Mouse (Mus musculus): ENCODE results near the gene Pheta1. TPM values are rescaled to one million over a fixed set of nuclear protein-coding genes. Genes with fewer than 3 reads are reported as not detected.

Gene Pheta1
- polyA plus RNA-seq, 1 experiment from 2014 or later: 47.8 TPM

GRCm38 (mm10) chr5:121831002-121831601 lies 17.7 kb upstream of the Pheta1 start:
- Histone ChIP-seq H3K27me3 (ENCODE audit: poor library complexity, severe bottlenecking) (peaks cover 92% of the 10 kb centered on the region), H3K4me1 (peaks cover 54% of the 10 kb centered on the region), H3K36me3 (replicated peaks) (peaks cover 19% of the 10 kb centered on the region)

DNA sequence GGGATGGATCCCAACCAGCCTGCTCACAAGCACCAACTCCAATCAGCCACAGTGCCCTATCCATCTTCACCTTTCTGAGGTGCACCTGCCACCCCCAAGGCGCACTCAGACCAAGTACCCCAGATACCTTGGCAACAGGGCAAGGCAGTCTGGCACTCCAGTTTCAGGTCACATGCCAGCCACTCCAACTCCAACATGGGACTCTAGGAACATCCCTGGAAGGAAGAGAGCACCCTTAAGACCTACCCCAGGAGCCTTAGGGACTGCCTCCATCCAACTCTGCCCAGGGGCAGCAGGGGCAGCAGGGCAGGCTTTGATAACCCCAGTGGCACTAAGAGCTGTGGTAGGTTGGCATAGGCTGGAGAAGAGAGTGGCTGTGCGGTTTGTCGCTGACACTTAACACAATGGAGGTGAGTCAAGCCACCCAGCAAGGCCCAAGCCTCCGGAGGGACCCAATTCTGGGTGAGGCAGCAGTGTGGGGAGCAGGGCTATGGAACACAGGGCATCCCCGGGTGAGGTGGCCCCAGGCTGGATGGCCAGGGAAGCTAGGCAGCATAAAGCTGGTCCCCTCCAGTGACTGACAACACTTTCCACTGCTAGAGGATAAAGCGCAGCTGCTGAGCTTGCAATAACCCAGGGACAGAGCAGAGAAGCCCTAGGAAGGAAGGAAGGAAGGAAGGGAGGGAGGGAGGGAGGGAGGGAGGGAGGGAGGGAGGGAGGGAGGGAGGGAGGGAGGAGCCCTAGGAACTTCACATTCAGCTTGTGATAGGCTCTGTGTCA lies 16.2 kb upstream of the Pheta1 start:
- Histone ChIP-seq H3K36me3 (replicated peaks) (peaks cover 9% of the 10 kb centered on the region), H3K27me3 (ENCODE audit: poor library complexity, severe bottlenecking) (peaks cover 88% of the 10 kb centered on the region), H3K4me3 (no peak overlapping the region), H3K4me1 (peaks cover 69% of the 10 kb centered on the region), H3K27ac (no peak overlapping the region), H3K9me3 (no peaks in the 10 kb centered on the region)
- 88% methylated on average over 6 of the region's 6 CpGs for WGBS
- no peak for DNase-seq (ENCODE audit: extremely low spot score, low spot score)

More at GRCm38 (mm10) chr5:121831002-121831601, 17.7 kb upstream of the Pheta1 start:
- Histone ChIP-seq H3K4me3 (no peak overlapping the region), H3K27ac (no peak overlapping the region), H3K9me3 (no peaks in the 10 kb centered on the region)
- 84% methylated on average over 6 of the region's 6 CpGs for WGBS
- DNase-seq (ENCODE audit: extremely low spot score, low spot score): no peak

GRCm38 (mm10) chr5:121833159-121833558 lies 15.6 kb upstream of the Pheta1 start:
- Histone ChIP-seq H3K9me3 (no peaks in the 10 kb centered on the region), H3K27ac (no peak overlapping the region), H3K4me1 (peaks cover 73% of the 10 kb centered on the region), H3K27me3 (ENCODE audit: poor library complexity, severe bottlenecking) (peaks cover 88% of the 10 kb centered on the region), H3K36me3 (replicated peaks) (peaks cover 4% of the 10 kb centered on the region), H3K4me3 (peak overlapping the region; percentile 4; the same call in 1 of the 2 replicates)
- no peak for DNase-seq (ENCODE audit: extremely low spot score, low spot score)
- WGBS: 86% methylated on average over 2 of the region's 2 CpGs

DNA sequence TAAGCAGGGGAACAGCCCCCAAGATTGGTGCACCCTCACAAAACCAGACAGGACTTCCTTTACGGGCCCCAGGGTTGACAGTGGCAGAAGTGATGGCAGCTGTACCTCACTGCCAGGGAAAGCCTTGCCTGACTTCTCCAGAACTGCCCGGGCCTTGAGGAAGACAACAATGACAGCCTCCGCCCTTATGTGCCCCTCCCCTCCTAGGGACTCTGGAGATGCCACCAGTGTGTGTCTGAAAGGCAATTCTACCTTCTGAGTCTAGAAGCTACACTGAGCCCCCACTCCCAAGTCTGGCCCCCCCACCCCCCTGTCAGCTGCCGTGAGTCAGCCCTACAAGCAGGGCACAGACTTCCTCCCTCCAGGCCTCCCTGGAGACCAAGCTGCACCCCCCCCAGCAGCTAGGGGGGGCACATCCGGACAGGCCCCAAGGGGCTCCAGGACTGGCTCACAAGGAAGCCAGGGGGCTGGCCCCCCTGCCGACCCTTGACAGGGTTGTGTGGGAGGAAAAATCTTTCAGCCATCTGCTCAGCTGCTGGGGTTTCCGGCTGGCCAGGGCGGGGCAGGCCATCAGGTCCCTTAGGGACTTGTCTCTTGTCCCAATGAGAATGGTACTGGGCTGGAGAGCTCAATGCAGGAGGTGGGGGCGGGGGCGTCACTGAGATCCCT lies 15.1 kb upstream of the Pheta1 start:
- Histone ChIP-seq H3K27me3 (ENCODE audit: poor library complexity, severe bottlenecking) (peaks cover 88% of the 10 kb centered on the region), H3K4me3 (peak overlapping the region; percentile 4; the same call in 1 of the 2 replicates), H3K4me1 (peaks cover 73% of the 10 kb centered on the region), H3K27ac (peak overlapping the region; percentile 48), H3K9me3 (no peaks in the 10 kb centered on the region), H3K36me3 (replicated peaks) (no peaks in the 10 kb centered on the region; the same call in 1 of the 2 replicates)
- WGBS: 57% methylated on average over 10 of the region's 10 CpGs
- DNase-seq (ENCODE audit: extremely low spot score, low spot score): no peak

DNA sequence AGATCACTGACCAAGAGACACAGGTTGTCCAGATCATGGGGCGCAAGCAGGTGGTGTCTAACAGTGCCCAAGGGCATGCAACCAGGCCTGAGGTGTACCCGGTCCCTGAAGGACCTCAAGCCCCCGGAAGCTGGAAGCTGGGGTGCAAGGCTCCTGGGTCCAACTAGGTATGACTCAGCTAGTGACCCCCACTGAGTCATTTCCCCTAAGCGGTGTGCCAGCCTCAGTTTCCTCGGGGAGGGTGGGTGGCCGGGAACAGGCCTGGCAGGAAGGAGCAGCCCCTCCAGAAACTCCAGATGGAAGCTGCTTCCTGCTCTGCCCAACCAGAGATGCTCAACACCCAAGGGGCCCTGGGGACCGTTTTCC lies 14.6 kb upstream of the Pheta1 start:
- Histone ChIP-seq H3K4me3 (0 out of 2 replicates have a peak overlapping the region, but pooled peaks have one; percentile 4), H3K36me3 (replicated peaks) (no peaks in the 10 kb centered on the region; the same call in 1 of the 2 replicates), H3K27me3 (ENCODE audit: poor library complexity, severe bottlenecking) (peaks cover 88% of the 10 kb centered on the region), H3K9me3 (no peaks in the 10 kb centered on the region), H3K4me1 (peaks cover 73% of the 10 kb centered on the region), H3K27ac (peak overlapping the region; percentile 48)
- DNase-seq (ENCODE audit: extremely low spot score, low spot score): no peak
- 80% methylated on average over 7 of the region's 7 CpGs for WGBS

GRCm38 (mm10) chr5:121834991-121835747 lies 13.6 kb upstream of the Pheta1 start:
- H3K27me3 ChIP-seq (ENCODE audit: poor library complexity, severe bottlenecking): peaks cover 88% of the 10 kb centered on the region
- H3K27ac ChIP-seq: no peak overlapping the region
- H3K4me1 ChIP-seq: peaks cover 69% of the 10 kb centered on the region
- 55% methylated on average over 12 of the region's 12 CpGs for WGBS
- no peaks in the 10 kb centered on the region for H3K9me3 ChIP-seq
- no peak for DNase-seq (ENCODE audit: extremely low spot score, low spot score)
- H3K4me3 ChIP-seq: peak overlapping the region; percentile 80
- H3K36me3 ChIP-seq (replicated peaks): no peaks in the 10 kb centered on the region; the same call in 1 of the 2 replicates

DNA sequence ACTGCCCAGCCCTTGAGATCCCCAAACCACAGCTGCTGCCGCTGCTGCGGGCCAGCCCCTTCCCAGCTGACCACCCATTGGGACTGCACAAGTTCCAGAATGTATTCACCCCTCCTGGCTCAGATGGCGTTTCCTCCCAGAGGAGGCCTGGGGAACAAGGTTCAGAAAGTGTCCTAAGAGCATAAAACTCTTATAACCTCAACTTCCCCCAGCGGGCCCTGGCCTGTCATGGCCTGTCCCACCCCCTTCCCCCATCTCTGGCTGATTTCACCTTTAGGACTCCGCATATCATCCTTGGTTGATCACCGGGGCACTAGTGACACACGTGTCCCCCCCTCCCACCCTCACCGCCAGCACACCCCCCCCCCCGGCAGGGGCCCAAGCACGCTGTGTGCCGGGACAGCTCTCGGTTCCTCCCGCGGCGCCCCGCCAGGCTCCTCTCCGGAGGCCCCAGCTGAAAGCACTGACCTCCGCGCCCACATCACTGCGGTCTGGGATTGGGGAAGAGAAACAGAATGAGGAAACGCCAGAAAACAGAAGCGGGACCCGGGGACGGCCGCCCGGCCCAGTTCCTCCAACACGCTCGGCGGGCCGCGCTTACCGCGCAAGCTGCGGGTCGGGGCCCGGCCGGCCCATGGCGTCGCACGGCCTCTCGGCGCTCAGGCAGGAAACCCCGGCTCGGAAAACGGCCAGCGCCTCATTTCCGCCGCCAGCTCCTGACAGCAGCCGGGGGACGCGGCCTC lies 12.7 kb upstream of the Pheta1 start:
- H3K36me3 ChIP-seq (replicated peaks): no peaks in the 10 kb centered on the region; the same call in 1 of the 2 replicates
- peak overlapping the region; percentile 80 for H3K4me3 ChIP-seq
- no peak for DNase-seq (ENCODE audit: extremely low spot score, low spot score)
- H3K9me3 ChIP-seq: no peaks in the 10 kb centered on the region
- H3K27me3 ChIP-seq (ENCODE audit: poor library complexity, severe bottlenecking): peaks cover 88% of the 10 kb centered on the region
- WGBS: under 1% methylated on average over 51 of the region's 51 CpGs
- peak overlapping the region; percentile 84 for H3K27ac ChIP-seq
- peaks cover 69% of the 10 kb centered on the region for H3K4me1 ChIP-seq

- peak; percentile 84 for DNase-seq (ENCODE audit: extremely low spot score, low spot score)
- peaks cover 69% of the 10 kb centered on the region for H3K4me1 ChIP-seq
- H3K27ac ChIP-seq: peak overlapping the region; percentile 84
- H3K4me3 ChIP-seq: peak overlapping the region; percentile 80
- no peaks in the 10 kb centered on the region for H3K9me3 ChIP-seq
- under 1% methylated on average over 77 of the region's 77 CpGs for WGBS
- H3K36me3 ChIP-seq (replicated peaks): no peaks in the 10 kb centered on the region
- peaks cover 90% of the 10 kb centered on the region for H3K27me3 ChIP-seq (ENCODE audit: poor library complexity, severe bottlenecking)
Observed at GRCm38 (mm10) chr5:121836692-121837415, 11.9 kb upstream of the Pheta1 start.

GRCm38 (mm10) chr5:121837441-121838340 lies 11.1 kb upstream of the Pheta1 start, which contains the start of gene Sh2b3:
Gene Sh2b3 (minus strand): TSS chr5:121837646.
- Histone ChIP-seq H3K36me3 (replicated peaks) (no peaks in the 10 kb centered on the region), H3K9me3 (no peaks in the 10 kb centered on the region), H3K27ac (peak within 1 kb of the TSS; percentile 84), H3K4me3 (peak within 1 kb of the TSS; percentile 80), H3K27me3 (ENCODE audit: poor library complexity, severe bottlenecking) (peaks cover 90% of the 10 kb centered on the region), H3K4me1 (peaks cover 73% of the 10 kb centered on the region)
- WGBS: under 1% methylated on average over 35 of the region's 35 CpGs
- DNase-seq (ENCODE audit: extremely low spot score, low spot score): no peak

DNA sequence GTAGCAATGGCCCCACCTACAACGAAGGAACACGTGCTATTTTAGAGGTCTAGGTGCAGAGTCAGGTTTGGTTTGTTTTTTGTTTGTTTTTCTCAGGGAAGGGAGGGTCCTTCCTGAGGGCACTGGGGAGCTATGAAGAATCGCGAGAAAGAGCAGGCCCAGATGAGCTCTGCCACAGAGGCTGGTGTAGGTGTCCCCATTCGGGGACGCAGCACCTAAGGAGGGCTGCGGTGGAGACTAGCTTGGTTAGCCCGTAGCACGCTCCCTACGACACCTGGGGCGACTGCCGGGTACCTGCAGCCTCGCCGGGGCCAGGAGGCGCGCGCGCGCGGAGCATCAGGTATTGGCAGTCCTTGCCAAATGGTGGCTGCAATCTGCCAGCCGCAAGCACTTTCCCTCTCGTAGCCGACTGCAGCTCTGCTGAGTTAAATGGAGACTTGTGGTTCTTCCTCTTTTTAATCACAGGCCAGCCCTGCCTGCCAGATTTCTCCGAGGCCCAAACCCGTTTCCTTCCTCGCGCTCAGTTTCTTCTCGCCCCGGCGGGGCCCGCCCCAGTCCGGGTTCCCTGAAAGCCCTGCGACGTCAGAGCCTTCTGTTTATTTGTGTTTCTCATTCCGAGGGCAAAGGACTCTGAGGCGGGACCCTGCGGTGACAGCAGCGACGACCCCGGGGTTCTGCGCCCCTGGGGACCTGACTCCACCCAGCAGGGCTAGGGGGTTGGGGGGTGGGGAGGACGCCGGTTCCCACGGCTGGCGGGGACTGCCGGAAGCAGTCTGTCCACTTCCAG lies 10.2 kb upstream of the Pheta1 start:
- H3K4me3 ChIP-seq: peak overlapping the region; percentile 80
- peaks cover 73% of the 10 kb centered on the region for H3K4me1 ChIP-seq
- H3K36me3 ChIP-seq (replicated peaks): no peaks in the 10 kb centered on the region
- peak; percentile 52 for DNase-seq (ENCODE audit: extremely low spot score, low spot score)
- WGBS: under 1% methylated on average over 46 of the region's 46 CpGs
- peak overlapping the region; percentile 25 for H3K27ac ChIP-seq
- H3K9me3 ChIP-seq: no peaks in the 10 kb centered on the region
- H3K27me3 ChIP-seq (ENCODE audit: poor library complexity, severe bottlenecking): peaks cover 92% of the 10 kb centered on the region

All from forebrain, embryonic 10.5 days (tissue).